Mouse (Mus musculus) forebrain, embryonic 12.5 days (tissue): ENCODE results near the gene Focad. TPM values are rescaled to one million over a fixed set of nuclear protein-coding genes. Genes with fewer than 3 reads are reported as not detected.

ENCODE experiments used
- ATAC-seq: fragments of 200-750 bp; cut with Nextera tagmentation; 2 replicates; pipeline ENCODE4 v1.8.0; 2017; ENCODE audit warnings: moderate TSS enrichment; ENCODE audit not compliant: low FRiP score
- H3K27ac ChIP-seq: fragments of 300-500 bp; sonication (generic); 2 replicates; pipeline ENCODE4 v1.5.1; 2016; ENCODE audit warnings: mild to moderate bottlenecking
- H3K27me3 ChIP-seq: fragments of 300-500 bp; sonication (generic); 2 replicates; pipeline ENCODE4 v1.6.1; 2016; ENCODE audit warnings: mild to moderate bottlenecking
- H3K36me3 ChIP-seq: fragments of 300-500 bp; sonication (generic); replicated peaks from 2 replicates; pipeline ENCODE4 v1.6.1; 2016; ENCODE audit warnings: mild to moderate bottlenecking
- H3K4me1 ChIP-seq: fragments of 300-500 bp; sonication (generic); 2 replicates; pipeline ENCODE4 v1.6.1; 2016
- H3K4me2 ChIP-seq: fragments of 300-500 bp; sonication (generic); 2 replicates; pipeline ENCODE4 v1.6.1; 2016; ENCODE audit warnings: mild to moderate bottlenecking, moderate library complexity
- H3K4me3 ChIP-seq: fragments of 300-500 bp; sonication (generic); replicated peaks from 2 replicates; pipeline ENCODE4 v1.5.1; 2016; ENCODE audit warnings: mild to moderate bottlenecking
- H3K9ac ChIP-seq: fragments of 300-500 bp; sonication (generic); 2 replicates; pipeline ENCODE4 v1.6.1; 2016; ENCODE audit warnings: mild to moderate bottlenecking
- H3K9me3 ChIP-seq: fragments of 300-500 bp; sonication (generic); 2 replicates; pipeline ENCODE4 v1.6.1; 2016
- WGBS: fragments of 180-500 bp; shearing (Covaris S2); methylation state at CpG from one replicate; pipeline ENCODE4 v1.1.7; 2016; 5-methylcytosine and 5-hydroxymethylcytosine counted together
- polyA plus RNA-seq: library from polyadenylated mRNA; unstranded; fragments of >200 nt; fragmentation: Nextera tagmentation; extraction: Ambion mirVana; gene quantifications from 2 replicates; pipeline ENCODE4 v1.2.1, GENCODE M21; 2016

Gene Focad
- polyA plus RNA-seq = 16.7 and 16.9 TPM in 2 replicates

DNA sequence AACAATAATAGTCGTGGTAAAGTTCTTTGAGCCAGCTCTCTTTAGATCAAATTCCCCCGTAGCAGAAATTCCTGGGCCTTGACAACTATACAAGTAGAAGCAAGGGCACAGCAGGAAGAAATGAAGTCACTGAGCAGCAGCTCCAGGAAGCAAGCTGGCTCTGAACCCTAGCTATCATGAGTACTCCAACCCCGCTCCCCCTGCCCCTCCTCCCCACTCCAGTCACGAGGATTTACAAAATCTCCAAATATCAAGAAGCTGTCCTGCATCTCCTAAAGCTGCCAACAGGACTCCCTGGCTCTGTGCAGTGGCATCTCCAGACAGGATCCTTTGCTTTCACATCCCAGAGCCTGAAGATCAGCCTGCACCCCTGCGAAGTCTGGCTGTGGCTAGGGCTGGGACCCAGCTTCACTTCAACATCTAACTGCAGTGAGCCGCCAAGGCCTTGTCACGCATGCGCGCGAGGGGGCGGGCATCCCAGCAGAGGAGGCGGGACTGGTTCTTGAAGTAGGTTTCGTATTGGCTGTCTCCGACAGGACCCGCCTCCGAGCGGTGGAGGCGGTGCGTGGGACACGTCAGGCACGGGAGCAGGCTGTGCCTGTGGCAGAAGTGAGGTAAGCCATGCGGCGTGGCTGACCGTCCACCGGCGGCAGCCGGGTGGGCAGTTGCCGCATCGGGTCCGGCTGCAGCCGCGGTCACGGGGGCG lies at the start of gene Focad:
Gene Focad (plus strand): TSS at position 568 of the 706 bp plus-strand sequence.
- H3K27ac ChIP-seq = peak within 1 kb of the TSS; percentile 71
- H3K4me2 ChIP-seq = peak within 1 kb of the TSS; percentile 94
- H3K9ac ChIP-seq = peak within 1 kb of the TSS; percentile 66
- no peaks in the 10 kb centered on the region for H3K36me3 ChIP-seq
- H3K27me3 ChIP-seq = no peaks in the 10 kb centered on the region
- ATAC-seq = peak; percentile 100
- WGBS = under 1% methylated on average over 34 of the region's 34 CpGs
- H3K9me3 ChIP-seq = no peaks in the 10 kb centered on the region
- peaks cover 11% of the 10 kb centered on the region for H3K4me1 ChIP-seq
- peak within 1 kb of the TSS; percentile 84 for H3K4me3 ChIP-seq

DNA sequence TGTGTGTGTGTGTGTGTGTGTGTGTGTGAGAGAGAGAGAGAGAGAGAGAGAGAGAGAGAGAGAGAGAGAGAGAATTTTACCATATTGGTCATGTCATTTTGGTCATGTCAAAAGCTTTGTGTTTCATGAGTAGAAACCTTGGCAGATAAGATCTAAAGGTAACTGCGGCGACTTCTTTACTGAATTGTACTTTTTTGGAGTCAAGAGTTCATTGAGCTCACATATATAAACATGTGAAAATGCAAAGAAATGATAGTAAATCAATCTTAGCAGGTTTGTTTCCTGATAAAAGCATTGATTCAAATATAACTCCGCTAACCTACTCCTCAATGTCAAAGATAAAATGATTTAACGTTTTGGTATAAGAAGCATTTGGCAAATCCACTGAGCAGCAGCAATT lies 49.3 kb upstream of the Focad start:
- no peak overlapping the region for H3K9ac ChIP-seq
- H3K4me1 ChIP-seq = no peaks in the 10 kb centered on the region
- H3K4me2 ChIP-seq = no peak overlapping the region
- no peak for ATAC-seq
- H3K9me3 ChIP-seq = no peaks in the 10 kb centered on the region
- no peaks in the 10 kb centered on the region for H3K36me3 ChIP-seq
- 90% methylated on average over 4 of the region's 4 CpGs for WGBS
- no peak overlapping the region for H3K4me3 ChIP-seq
- no peaks in the 10 kb centered on the region for H3K27me3 ChIP-seq
- H3K27ac ChIP-seq = no peak overlapping the region

GRCm38 (mm10) chr4:88046280-88046679 lies 48.1 kb upstream of the Focad start:
- H3K4me1 ChIP-seq = no peaks in the 10 kb centered on the region
- no peak overlapping the region for H3K9ac ChIP-seq
- no peaks in the 10 kb centered on the region for H3K9me3 ChIP-seq
- no peak for ATAC-seq
- WGBS = 85% methylated on average over 8 of the region's 8 CpGs
- no peaks in the 10 kb centered on the region for H3K27me3 ChIP-seq
- no peak overlapping the region for H3K4me3 ChIP-seq
- no peaks in the 10 kb centered on the region for H3K36me3 ChIP-seq
- no peak overlapping the region for H3K4me2 ChIP-seq
- no peak overlapping the region for H3K27ac ChIP-seq

GRCm38 (mm10) chr4:88075388-88075787 lies 19.0 kb upstream of the Focad start:
- ATAC-seq = no peak
- H3K4me3 ChIP-seq = no peak overlapping the region
- H3K27ac ChIP-seq = no peak overlapping the region
- WGBS = 85% methylated on average over 2 of the region's 2 CpGs
- no peak overlapping the region for H3K9ac ChIP-seq
- no peaks in the 10 kb centered on the region for H3K27me3 ChIP-seq
- no peaks in the 10 kb centered on the region for H3K36me3 ChIP-seq
- no peaks in the 10 kb centered on the region for H3K9me3 ChIP-seq
- no peak overlapping the region for H3K4me2 ChIP-seq
- peaks cover 3% of the 10 kb centered on the region; the same call in 1 of the 2 replicates for H3K4me1 ChIP-seq

GRCm38 (mm10) chr4:88078983-88079382 lies 15.4 kb upstream of the Focad start:
- WGBS = 75% methylated on average over 3 of the region's 3 CpGs
- no peaks in the 10 kb centered on the region for H3K27me3 ChIP-seq
- H3K27ac ChIP-seq = no peak overlapping the region
- ATAC-seq = no peak
- H3K4me3 ChIP-seq = no peak overlapping the region
- no peaks in the 10 kb centered on the region for H3K36me3 ChIP-seq
- H3K4me2 ChIP-seq = no peak overlapping the region
- H3K9ac ChIP-seq = no peak overlapping the region
- H3K9me3 ChIP-seq = no peaks in the 10 kb centered on the region
- peaks cover 3% of the 10 kb centered on the region; the same call in 1 of the 2 replicates for H3K4me1 ChIP-seq

GRCm38 (mm10) chr4:88081417-88081816 lies 13.0 kb upstream of the Focad start:
- no peak overlapping the region for H3K9ac ChIP-seq
- H3K27ac ChIP-seq = no peak overlapping the region
- ATAC-seq = no peak
- H3K4me2 ChIP-seq = no peak overlapping the region
- no peaks in the 10 kb centered on the region for H3K36me3 ChIP-seq
- H3K4me3 ChIP-seq = no peak overlapping the region
- H3K27me3 ChIP-seq = no peaks in the 10 kb centered on the region
- 76% methylated on average over 5 of the region's 5 CpGs for WGBS
- no peaks in the 10 kb centered on the region for H3K9me3 ChIP-seq
- H3K4me1 ChIP-seq = peaks cover 1% of the 10 kb centered on the region; the same call in 1 of the 2 replicates

GRCm38 (mm10) chr4:88081885-88082284 lies 12.5 kb upstream of the Focad start:
- Histone ChIP-seq H3K9me3 (no peaks in the 10 kb centered on the region), H3K36me3 (no peaks in the 10 kb centered on the region), H3K27ac (no peak overlapping the region), H3K4me3 (no peak overlapping the region), H3K27me3 (no peaks in the 10 kb centered on the region), H3K9ac (no peak overlapping the region), H3K4me1 (no peaks in the 10 kb centered on the region), H3K4me2 (no peak overlapping the region)
- 86% methylated on average over 3 of the region's 3 CpGs for WGBS
- ATAC-seq = no peak

DNA sequence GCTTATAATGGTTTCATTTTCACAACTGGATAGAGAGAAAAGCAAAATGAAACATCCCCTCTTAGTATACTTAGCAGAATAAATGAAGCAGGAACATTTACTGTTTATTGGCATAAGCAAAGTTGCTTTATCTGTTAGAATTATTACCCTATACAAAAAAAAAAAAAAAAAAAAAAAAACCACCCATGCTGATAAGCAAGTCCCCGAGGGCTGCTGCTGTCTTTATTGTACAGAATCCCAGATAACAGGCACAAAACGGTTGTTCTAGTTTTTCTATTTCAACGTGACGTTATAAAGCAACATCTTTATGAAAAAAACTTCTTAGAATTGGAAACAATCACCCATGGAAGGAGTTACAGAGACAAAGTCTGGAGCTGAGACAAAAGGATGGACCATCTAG lies 12.0 kb upstream of the Focad start:
- no peak for ATAC-seq
- H3K9ac ChIP-seq = no peak overlapping the region
- 83% methylated on average over 4 of the region's 4 CpGs for WGBS
- no peak overlapping the region for H3K27ac ChIP-seq
- H3K4me1 ChIP-seq = no peaks in the 10 kb centered on the region
- no peak overlapping the region for H3K4me2 ChIP-seq
- H3K27me3 ChIP-seq = no peaks in the 10 kb centered on the region
- no peak overlapping the region for H3K4me3 ChIP-seq
- H3K9me3 ChIP-seq = no peaks in the 10 kb centered on the region
- no peaks in the 10 kb centered on the region for H3K36me3 ChIP-seq

DNA sequence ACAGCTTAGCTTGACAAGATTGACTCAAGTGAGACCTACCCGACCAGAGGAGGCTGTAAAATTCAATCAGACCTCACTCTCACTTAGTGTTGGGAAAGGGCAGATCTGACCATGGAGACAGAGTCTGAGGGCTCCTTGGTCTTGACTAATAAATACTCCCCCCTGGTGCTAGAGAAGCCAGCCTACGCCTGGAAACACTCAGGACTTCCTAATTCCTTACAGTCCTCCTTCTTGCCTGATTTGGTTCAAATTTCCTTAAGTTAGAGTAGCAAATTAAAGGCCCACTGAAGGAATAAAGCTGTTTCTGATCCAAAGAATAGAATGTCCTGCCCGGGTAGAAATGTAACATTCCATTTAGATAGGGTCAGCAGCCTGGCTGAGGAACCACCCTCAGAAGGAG lies 10.6 kb upstream of the Focad start:
- Histone ChIP-seq H3K9me3 (no peaks in the 10 kb centered on the region), H3K36me3 (no peaks in the 10 kb centered on the region), H3K27ac (no peak overlapping the region), H3K4me3 (no peak overlapping the region), H3K4me2 (no peak overlapping the region), H3K27me3 (no peaks in the 10 kb centered on the region), H3K9ac (no peak overlapping the region), H3K4me1 (no peaks in the 10 kb centered on the region)
- WGBS = 74% methylated on average over 3 of the region's 3 CpGs
- no peak for ATAC-seq

DNA sequence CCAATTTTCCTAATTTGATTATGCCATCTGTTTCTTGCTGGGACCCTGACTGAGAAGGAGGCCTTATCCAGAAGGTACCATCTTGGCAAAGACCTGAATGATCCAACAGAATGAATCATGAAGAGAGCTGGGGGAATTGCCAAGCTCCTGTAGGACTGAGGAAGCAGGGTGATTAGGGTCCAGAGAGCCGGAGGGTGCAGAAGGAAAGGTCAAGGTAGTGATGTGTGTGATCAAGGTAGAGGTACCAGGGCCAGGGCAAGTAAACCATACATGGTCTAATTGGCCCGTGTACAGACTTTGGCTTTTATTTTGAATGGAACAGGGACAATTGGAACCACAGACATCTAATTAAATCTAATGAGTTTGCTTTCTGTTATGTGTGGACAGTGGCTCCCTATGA lies 4.1 kb upstream of the Focad start:
- Histone ChIP-seq H3K4me3 (no peak overlapping the region), H3K9me3 (no peaks in the 10 kb centered on the region), H3K4me1 (peaks cover 11% of the 10 kb centered on the region), H3K9ac (no peak overlapping the region), H3K27me3 (no peaks in the 10 kb centered on the region), H3K27ac (no peak overlapping the region), H3K36me3 (no peaks in the 10 kb centered on the region), H3K4me2 (no peak overlapping the region)
- 59% methylated on average over 2 of the region's 2 CpGs for WGBS
- no peak for ATAC-seq

- Histone ChIP-seq H3K4me1 (peaks cover 11% of the 10 kb centered on the region), H3K4me3 (peak overlapping the region; percentile 84), H3K9ac (peak overlapping the region; percentile 66), H3K9me3 (no peaks in the 10 kb centered on the region), H3K36me3 (no peaks in the 10 kb centered on the region), H3K27me3 (no peaks in the 10 kb centered on the region), H3K4me2 (peak overlapping the region; percentile 94), H3K27ac (no peak overlapping the region)
- WGBS = under 1% methylated on average over 30 of the region's 30 CpGs
- ATAC-seq = no peak
Observed at GRCm38 (mm10) chr4:88094768-88095420, 465 bp downstream of the Focad start.

DNA sequence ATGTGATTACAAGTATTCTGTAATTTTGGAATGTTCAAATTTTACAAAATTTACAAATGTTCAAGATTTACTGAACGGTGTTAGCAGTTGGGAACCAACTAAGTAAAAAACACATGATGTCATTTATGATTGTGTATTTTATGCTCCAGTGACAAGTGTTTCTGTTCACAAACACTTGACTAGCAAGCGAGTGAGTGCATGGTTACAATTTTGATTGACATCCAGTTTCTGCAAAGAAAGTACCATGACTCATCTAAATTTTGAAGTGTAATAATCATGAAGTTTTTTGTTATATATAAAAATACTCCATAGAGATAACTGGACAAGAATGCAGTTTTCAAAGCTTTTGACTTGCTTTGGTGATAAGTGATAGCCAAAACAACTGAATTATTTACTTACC lies 1.3 kb downstream of the Focad start:
- no peak overlapping the region for H3K4me3 ChIP-seq
- WGBS = 78% methylated on average over 2 of the region's 2 CpGs
- H3K9ac ChIP-seq = no peak overlapping the region
- no peak for ATAC-seq
- no peaks in the 10 kb centered on the region for H3K36me3 ChIP-seq
- H3K4me2 ChIP-seq = no peak overlapping the region
- H3K9me3 ChIP-seq = no peaks in the 10 kb centered on the region
- peaks cover 11% of the 10 kb centered on the region for H3K4me1 ChIP-seq
- no peak overlapping the region for H3K27ac ChIP-seq
- no peaks in the 10 kb centered on the region for H3K27me3 ChIP-seq

- peaks cover 5% of the 10 kb centered on the region; the same call in 1 of the 2 replicates for H3K4me1 ChIP-seq
- no peaks in the 10 kb centered on the region for H3K9me3 ChIP-seq
- 81% methylated on average over 3 of the region's 3 CpGs for WGBS
- H3K4me2 ChIP-seq = no peak overlapping the region
- H3K27me3 ChIP-seq = no peaks in the 10 kb centered on the region
- no peaks in the 10 kb centered on the region for H3K36me3 ChIP-seq
- no peak overlapping the region for H3K9ac ChIP-seq
- no peak for ATAC-seq
- H3K4me3 ChIP-seq = no peak overlapping the region
- H3K27ac ChIP-seq = no peak overlapping the region
Observed at GRCm38 (mm10) chr4:88108585-88108984, 14.2 kb downstream of the Focad start.
